Mouse (Mus musculus): Measurements from ENCODE around the gene Psmc2. TPM values are rescaled to one million over a fixed set of nuclear protein-coding genes. Genes with fewer than 3 reads are reported as not detected.

Gene Psmc2
- total and polyA plus RNA-seq, 3 experiments, result 87.4 to 208 (median 115) TPM

GRCm38 (mm10) chr5:21745966-21746365 is 39.1 kb upstream of the Psmc2 start:
- DNase-seq (ENCODE audit: extremely low read depth), result no peak
- Histone ChIP-seq H3K36me3 (replicated peaks in 1 of 2; ENCODE audit: control insufficient read depth in 1 of 2, insufficient read depth in 1 of 2, low read length in 1 of 2) (peaks cover 67 to 83% of the 10 kb centered on the region in 2 experiments), H3K9ac (ENCODE audit: insufficient read depth, low read depth) (no peak overlapping the region), H3K4me3 (replicated peaks in 1 of 3; ENCODE audit: low read depth in 2 of 3, low read length in 2 of 3, poor library complexity in 1 of 3) (no peak overlapping the region), H3K27ac (ENCODE audit: insufficient read depth, low read depth) (no peak overlapping the region), H3K4me1 (ENCODE audit: control insufficient read depth in 1 of 2, insufficient read depth in 2 of 2) (no peaks in the 10 kb centered on the region), H3K27me3 (replicated peaks) (no peaks in the 10 kb centered on the region), H3K4me2 (ENCODE audit: insufficient read depth, low read depth, poor library complexity, severe bottlenecking) (no peak overlapping the region), H3K79me2 (replicated peaks; ENCODE audit: control insufficient read depth, extremely low read depth, insufficient read depth, poor library complexity, severe bottlenecking) (no peaks in the 10 kb centered on the region), H3K9me3 (replicated peaks; ENCODE audit: low read length) (no peaks in the 10 kb centered on the region)
- dilution Hi-C loops (cut with MboI; ENCODE audit: extremely low pct_ligation_motif_present, extremely low pct_unique_long_range_greater_than_20kb, low sequenced_read_pairs), result no loop called here
- TF ChIP-seq IRF4 (IDR thresholded peaks at IDR 0.05; ENCODE audit: low read depth, low read length) (no peak), RCOR1 (conservative IDR thresholded peaks at IDR 0.05; ENCODE audit: low read depth, low read length) (no peak), GABPA (IDR thresholded peaks at IDR 0.05; ENCODE audit: insufficient replicate concordance, low read depth, low read length) (no peak), ZMIZ1 (IDR thresholded peaks at IDR 0.05; ENCODE audit: low read depth, low read length) (no peak), RAD21 (IDR thresholded peaks at IDR 0.05; ENCODE audit: low read depth, low read length) (no peak), ZNF384 (IDR thresholded peaks at IDR 0.05; ENCODE audit: low read depth, low read length) (no peak), SMC3 (IDR thresholded peaks at IDR 0.05; ENCODE audit: low read depth, low read length) (no peak), NELFE (IDR thresholded peaks at IDR 0.05; ENCODE audit: low read depth, low read length) (no peak), POLR2A (IDR thresholded peaks at IDR 0.05; ENCODE audit: low read depth, low read length) (no peak), EP300 (IDR thresholded peaks at IDR 0.05; ENCODE audit: low read length) (no peak), MAZ (IDR thresholded peaks at IDR 0.05; ENCODE audit: low read depth, low read length) (no peak), KAT2A (IDR thresholded peaks at IDR 0.05; ENCODE audit: insufficient replicate concordance, low read length) (no peak), MYC (IDR thresholded peaks at IDR 0.05; ENCODE audit: low read depth, low read length) (no peak), PAX5 (IDR thresholded peaks at IDR 0.05; ENCODE audit: low read length) (no peak), MEF2A (IDR thresholded peaks at IDR 0.05; ENCODE audit: borderline replicate concordance, low read depth, low read length) (no peak), CHD1 (IDR thresholded peaks at IDR 0.05; ENCODE audit: low read depth, low read length) (no peak)
- in situ Hi-C loops (cut with MboI; ENCODE audit: low pct_ligation_motif_present, low pct_unique_long_range_greater_than_20kb, low sequenced_read_pairs), result no loop called here

GRCm38 (mm10) chr5:21768506-21768905 is 16.6 kb upstream of the Psmc2 start:
- dilution Hi-C loops (cut with MboI; ENCODE audit: extremely low pct_ligation_motif_present, extremely low pct_unique_long_range_greater_than_20kb, low sequenced_read_pairs) (no loop called here), in situ Hi-C loops (cut with MboI; ENCODE audit: low pct_ligation_motif_present, low pct_unique_long_range_greater_than_20kb, low sequenced_read_pairs) (no loop called here)
- TF ChIP-seq USF2 (conservative IDR thresholded peaks at IDR 0.05; ENCODE audit: low read depth, low read length) (no peak), ZNF384 (IDR thresholded peaks at IDR 0.05; ENCODE audit: low read depth, low read length) (no peak), GABPA (IDR thresholded peaks at IDR 0.05; ENCODE audit: insufficient replicate concordance, low read depth, low read length) (no peak), TBP (conservative IDR thresholded peaks at IDR 0.05; ENCODE audit: low read depth, low read length) (no peak), KAT2A (IDR thresholded peaks at IDR 0.05; ENCODE audit: insufficient replicate concordance, low read length) (no peak), ZMIZ1 (IDR thresholded peaks at IDR 0.05; ENCODE audit: low read depth, low read length) (no peak), POLR2AphosphoS2 (IDR thresholded peaks at IDR 0.05; ENCODE audit: low read depth, low read length) (no peak), MAZ (IDR thresholded peaks at IDR 0.05; ENCODE audit: low read depth, low read length) (no peak), CTCF (conservative IDR thresholded peaks at IDR 0.05 in 1 of 2, IDR thresholded peaks at IDR 0.05 in 1 of 2; ENCODE audit: low read depth in 2 of 2, low read length in 2 of 2) (no peak), MXI1 (IDR thresholded peaks at IDR 0.05; ENCODE audit: low read depth, low read length) (no peak), CHD1 (IDR thresholded peaks at IDR 0.05; ENCODE audit: low read depth, low read length) (no peak), EP300 (IDR thresholded peaks at IDR 0.05; ENCODE audit: low read length) (no peak), NRF1 (IDR thresholded peaks at IDR 0.05; ENCODE audit: low read depth, low read length) (no peak), ZKSCAN1 (IDR thresholded peaks at IDR 0.05; ENCODE audit: borderline replicate concordance, low read depth, low read length) (no peak), HCFC1 (IDR thresholded peaks at IDR 0.05; ENCODE audit: low read depth, low read length) (no peak), E2F4 (IDR thresholded peaks at IDR 0.05; ENCODE audit: insufficient replicate concordance, low read depth, low read length) (no peak), CHD2 (IDR thresholded peaks at IDR 0.05; ENCODE audit: low read length) (no peak), NELFE (IDR thresholded peaks at IDR 0.05; ENCODE audit: low read depth, low read length) (no peak), ETS1 (conservative IDR thresholded peaks at IDR 0.05; ENCODE audit: low read depth, low read length) (no peak)
- Histone ChIP-seq H3K36me3 (replicated peaks in 1 of 2; ENCODE audit: control insufficient read depth in 1 of 2, insufficient read depth in 1 of 2, low read length in 1 of 2) (peaks cover 64 to 74% of the 10 kb centered on the region in 2 experiments), H3K9me3 (replicated peaks; ENCODE audit: low read length) (no peaks in the 10 kb centered on the region), H3K4me2 (ENCODE audit: insufficient read depth, low read depth, poor library complexity, severe bottlenecking) (no peak overlapping the region), H3K4me1 (ENCODE audit: control insufficient read depth in 1 of 2, insufficient read depth in 2 of 2) (no peaks in the 10 kb centered on the region), H3K27ac (ENCODE audit: insufficient read depth, low read depth) (no peak overlapping the region), H3K27me3 (replicated peaks) (no peaks in the 10 kb centered on the region), H3K9ac (ENCODE audit: insufficient read depth, low read depth) (no peak overlapping the region), H3K79me2 (replicated peaks; ENCODE audit: control insufficient read depth, extremely low read depth, insufficient read depth, poor library complexity, severe bottlenecking) (no peaks in the 10 kb centered on the region), H3K4me3 (replicated peaks in 1 of 3; ENCODE audit: low read depth in 2 of 3, low read length in 2 of 3, poor library complexity in 1 of 3) (no peak overlapping the region)
- DNase-seq (ENCODE audit: extremely low read depth), result no peak

All from CH12.LX (cell line).